Mouse (Mus musculus) mesoderm, embryonic 11.5 days (tissue): ENCODE measurements at regions not wholly inside any gene's neighbourhood (a gene's known extent, or its start where the extent isn't known, plus 50 kb on each side); places are given as distances from the start of the nearest gene placed in this dataset.
A peak's percentile ranks its signal among the peaks of the same experiment; 100 is the strongest.

Experiments used
- DNase-seq: peaks from one replicate; pipeline ENCODE4 v3.0.0-alpha.2; 2012; ENCODE audit warnings: low read depth, low spot score

GRCm38 (mm10) chr10:113161486-113161885, 232.7 kb upstream of the Atxn7l3b start:
- peak; percentile 4 for DNase-seq

GRCm38 (mm10) chr10:113160055-113160454, 231.3 kb upstream of the Atxn7l3b start:
- DNase-seq: no peak

- DNase-seq: no peak
Observed at GRCm38 (mm10) chr10:113158988-113159387, 230.2 kb upstream of the Atxn7l3b start.

- DNase-seq: no peak
Observed at GRCm38 (mm10) chr10:113141606-113142005, 212.8 kb upstream of the Atxn7l3b start.

GRCm38 (mm10) chr10:113114999-113115398, 186.2 kb upstream of the Atxn7l3b start:
- DNase-seq: no peak

GRCm38 (mm10) chr10:113105771-113106430, 177.1 kb upstream of the Atxn7l3b start:
- peak; percentile 2 for DNase-seq

- no peak for DNase-seq
Observed at GRCm38 (mm10) chr10:113105301-113105700, 176.5 kb upstream of the Atxn7l3b start.
